ENCODE assay signal across 32 mouse cellular contexts in genomic region chr6:107426529-107426928, GRCm38 (mm10).
"Had no signal": no experiment of that assay in that cellular context is flagged by ENCODE, and none has a peak within 500 bp of the region (broad histone marks: within the 10 kb centered on the region; RNA-seq: fewer than 3 reads in every experiment).

No protein-coding gene starts in this region.

- H3K27me3 ChIP-seq: limb, embryonic 12.5 days; limb, embryonic 13.5 days; limb, embryonic 15.5 days; liver, embryonic 12.5 days; liver, embryonic 13.5 days; liver, embryonic 15.5 days; lung, embryonic 15.5 days; megakaryocyte, embryonic 14.5 days; midbrain, embryonic 12.5 days; midbrain, embryonic 13.5 days; midbrain, embryonic 15.5 days; neural tube, embryonic 12.5 days had no signal

- H3K4me1 ChIP-seq: limb, embryonic 10.5 days; limb, embryonic 12.5 days; limb, embryonic 13.5 days; limb, embryonic 15.5 days; liver, embryonic 12.5 days; liver, embryonic 13.5 days; liver, embryonic 15.5 days; lung, embryonic 15.5 days; megakaryocyte, embryonic 14.5 days; midbrain, embryonic 10.5 days; midbrain, embryonic 13.5 days; midbrain, embryonic 15.5 days; neural tube, embryonic 12.5 days had no signal

- H3K36me3 ChIP-seq: limb, embryonic 10.5 days; limb, embryonic 12.5 days; limb, embryonic 13.5 days; limb, embryonic 15.5 days; liver, embryonic 12.5 days; liver, embryonic 13.5 days; liver, embryonic 15.5 days; lung, embryonic 15.5 days; midbrain, embryonic 10.5 days; midbrain, embryonic 12.5 days; midbrain, embryonic 13.5 days; midbrain, embryonic 15.5 days; neural tube, embryonic 12.5 days had no signal

- H3K9ac ChIP-seq: limb, embryonic 12.5 days; limb, embryonic 13.5 days; limb, embryonic 15.5 days; liver, embryonic 12.5 days; liver, embryonic 13.5 days; liver, embryonic 14.5 days; liver, embryonic 15.5 days; liver, postnatal 0 days; lung, embryonic 14.5 days; lung, embryonic 15.5 days; midbrain, embryonic 12.5 days; midbrain, embryonic 13.5 days; midbrain, embryonic 15.5 days; neural tube, embryonic 12.5 days had no signal

- DNase-seq: left cerebral cortex, postnatal 4 days; liver; liver, embryonic 13.5 days; liver, postnatal 0 days; lung, adult 18-20 months; lung, adult 2 months; lung, embryonic 14.5 days; lung, postnatal 10 days; lung, postnatal 14 days; lung, postnatal 36 days; lung, postnatal 4 days; midbrain, embryonic 14.5 days had no signal

- H3K4me3 ChIP-seq: limb, embryonic 10.5 days; limb, embryonic 12.5 days; limb, embryonic 13.5 days; limb, embryonic 15.5 days; liver, embryonic 12.5 days; liver, embryonic 13.5 days; liver, embryonic 15.5 days; lung, embryonic 15.5 days; megakaryocyte, embryonic 14.5 days; midbrain, embryonic 10.5 days; midbrain, embryonic 12.5 days; midbrain, embryonic 13.5 days; midbrain, embryonic 15.5 days; myocyte; neural tube, embryonic 12.5 days had no signal

- H3K4me2 ChIP-seq: limb, embryonic 12.5 days; limb, embryonic 13.5 days; limb, embryonic 15.5 days; liver, embryonic 11.5 days; liver, embryonic 12.5 days; liver, embryonic 13.5 days; liver, embryonic 15.5 days; lung, embryonic 14.5 days; lung, embryonic 15.5 days; midbrain, embryonic 11.5 days; midbrain, embryonic 12.5 days; midbrain, embryonic 13.5 days; midbrain, embryonic 15.5 days; neural tube, embryonic 12.5 days had no signal

- H3K27ac ChIP-seq: limb, embryonic 10.5 days; limb, embryonic 12.5 days; limb, embryonic 13.5 days; limb, embryonic 15.5 days; liver, embryonic 12.5 days; liver, embryonic 13.5 days; liver, embryonic 14.5 days; liver, embryonic 15.5 days; lung, embryonic 15.5 days; macrophage; midbrain, embryonic 10.5 days; midbrain, embryonic 12.5 days; midbrain, embryonic 13.5 days; midbrain, embryonic 15.5 days; neural tube, embryonic 12.5 days had no signal

- ATAC-seq: liver, embryonic 12.5 days; liver, postnatal 0 days; lung, postnatal 0 days; midbrain, embryonic 13.5 days; midbrain, embryonic 15.5 days; midbrain, embryonic 16.5 days had no signal

- H3K9me3 ChIP-seq: limb, embryonic 10.5 days; limb, embryonic 12.5 days; limb, embryonic 13.5 days; limb, embryonic 15.5 days; liver, embryonic 12.5 days; liver, embryonic 13.5 days; liver, embryonic 15.5 days; lung, embryonic 15.5 days; midbrain, embryonic 10.5 days; midbrain, embryonic 12.5 days; midbrain, embryonic 13.5 days; midbrain, embryonic 15.5 days; neural tube, embryonic 12.5 days had no signal
